Mouse (Mus musculus) hindbrain, postnatal 0 days (tissue): Measurements from ENCODE around the gene Tnfrsf22. TPM values are rescaled to one million over a fixed set of nuclear protein-coding genes. Genes with fewer than 3 reads are reported as not detected.
"Not testable (repeated sequence)": the region's sequence is repeated elsewhere in the genome, so short reads cannot be mapped to it uniquely, and the experiment has no call there.

Source experiments
- ATAC-seq: fragments of 200-750 bp; cut with Nextera tagmentation; 2 replicates; pipeline ENCODE4 v1.8.0; 2017; ENCODE audit warnings: mild to moderate bottlenecking, moderate TSS enrichment, moderate library complexity
- DNase-seq: peaks from one replicate; pipeline ENCODE4 v3.0.0-alpha.2; 2015; ENCODE audit warnings: low spot score
- H3K27ac ChIP-seq: fragments of 300-500 bp; sonication (generic); 2 replicates; pipeline ENCODE4 v1.5.1; 2014; ENCODE audit warnings: mild to moderate bottlenecking
- H3K27me3 ChIP-seq: fragments of 300-500 bp; sonication (generic); 2 replicates; pipeline ENCODE4 v1.6.1; 2014; ENCODE audit warnings: low read length, mixed read lengths; ENCODE audit not compliant: insufficient read depth
- H3K36me3 ChIP-seq: fragments of 300-500 bp; sonication (generic); 2 replicates; pipeline ENCODE4 v1.6.1; 2014; ENCODE audit warnings: low read length, mixed read lengths; ENCODE audit not compliant: insufficient read depth
- H3K4me1 ChIP-seq: fragments of 300-500 bp; sonication (generic); 2 replicates; pipeline ENCODE4 v1.6.1; 2014; ENCODE audit warnings: antibody characterized with exemption, low read length, mixed read lengths; ENCODE audit not compliant: insufficient read depth
- H3K4me2 ChIP-seq: fragments of 300-500 bp; sonication (generic); 2 replicates; pipeline ENCODE4 v1.6.1; 2014; ENCODE audit warnings: low read depth, mild to moderate bottlenecking, low read length, moderate library complexity, mixed read lengths
- H3K4me3 ChIP-seq: fragments of 300-500 bp; sonication (generic); 2 replicates; pipeline ENCODE4 v1.5.1; 2014; ENCODE audit warnings: low read length
- H3K9ac ChIP-seq: fragments of 300-500 bp; sonication (generic); replicated peaks from 2 replicates; pipeline ENCODE4 v1.6.1; 2014; ENCODE audit warnings: mild to moderate bottlenecking, low read length, moderate library complexity, mixed read lengths
- H3K9me3 ChIP-seq: fragments of 300-500 bp; sonication (generic); 2 replicates; pipeline ENCODE4 v1.6.1; 2016; ENCODE audit warnings: low read length, mixed read lengths
- CTCF ChIP-seq: IDR thresholded peaks from 2 replicates; pipeline ENCODE4 v1.5.1; 2016; ENCODE audit warnings: antibody characterized with exemption, control low read depth, low read depth
- WGBS: fragments of 180-500 bp; shearing (Covaris S2); extraction: QIAGEN DNeasy Blood & Tissue Kit; methylation state at CpG from one replicate; pipeline ENCODE4 v1.1.7; 2014; 5-methylcytosine and 5-hydroxymethylcytosine counted together
- polyA plus RNA-seq: library from polyadenylated mRNA; unstranded; fragments of >200 nt; fragmentation: Nextera tagmentation; extraction: Ambion mirVana; gene quantifications from 2 replicates; pipeline ENCODE4 v1.2.1, GENCODE M21; 2015
- total RNA-seq: library from RNA; depleted of rRNA; stranded (reverse); fragments of >200 nt; gene quantifications from 2 replicates; pipeline ENCODE4 v1.2.3, GENCODE M21; 2014

Tnfrsf22 gene
- total and polyA plus RNA-seq, 2 experiments from 2014 or later: 4.8 to 5.1 TPM

- ATAC-seq: no peak
- no peaks in the 10 kb centered on the region for H3K9me3 ChIP-seq
- no peak overlapping the region for H3K4me3 ChIP-seq
- H3K4me1 ChIP-seq: no peaks in the 10 kb centered on the region
- DNase-seq: no peak
- no peaks in the 10 kb centered on the region for H3K36me3 ChIP-seq
- TF ChIP-seq CTCF: no peak
- no peaks in the 10 kb centered on the region for H3K27me3 ChIP-seq
- no peak overlapping the region for H3K9ac ChIP-seq
- H3K27ac ChIP-seq: no peak overlapping the region
- no peak overlapping the region for H3K4me2 ChIP-seq
Measured at GRCm38 (mm10) chr7:143666427-143667311, 17.2 kb upstream of the Tnfrsf22 start.

- Histone ChIP-seq H3K36me3 (no peaks in the 10 kb centered on the region), H3K27ac (no peak overlapping the region), H3K4me3 (no peak overlapping the region), H3K27me3 (no peaks in the 10 kb centered on the region), H3K4me2 (no peak overlapping the region), H3K9me3 (no peaks in the 10 kb centered on the region), H3K9ac (no peak overlapping the region), H3K4me1 (no peaks in the 10 kb centered on the region)
- no peak for TF ChIP-seq CTCF
- 91% methylated on average over 2 of the region's 2 CpGs for WGBS
- ATAC-seq (no peak), DNase-seq (no peak)
Measured at GRCm38 (mm10) chr7:143663470-143663869, 14.0 kb upstream of the Tnfrsf22 start.

GRCm38 (mm10) chr7:143660797-143661196 is 11.3 kb upstream of the Tnfrsf22 start:
- DNase-seq: no peak
- no peaks in the 10 kb centered on the region for H3K27me3 ChIP-seq
- no peaks in the 10 kb centered on the region for H3K9me3 ChIP-seq
- H3K36me3 ChIP-seq: no peaks in the 10 kb centered on the region
- H3K27ac ChIP-seq: no peak overlapping the region
- H3K4me3 ChIP-seq: no peak overlapping the region
- no peak overlapping the region for H3K9ac ChIP-seq
- H3K4me1 ChIP-seq: no peaks in the 10 kb centered on the region
- TF ChIP-seq CTCF: no peak
- no peak for ATAC-seq
- H3K4me2 ChIP-seq: no peak overlapping the region

- H3K4me2 ChIP-seq: peak overlapping the region; percentile 86
- not testable (repeated sequence) for H3K9ac ChIP-seq, H3K4me1 ChIP-seq, H3K27ac ChIP-seq, DNase-seq, H3K9me3 ChIP-seq, H3K36me3 ChIP-seq, H3K27me3 ChIP-seq
- WGBS: 53% methylated on average over 10 of the region's 10 CpGs
- 0 out of 2 replicates have a peak, but pooled peaks have one; percentile 25 for ATAC-seq
- peak overlapping the region; percentile 57 for H3K4me3 ChIP-seq
Measured at GRCm38 (mm10) chr7:143649769-143650346, 397 bp upstream of the Tnfrsf22 start.

- not testable (repeated sequence) for H3K27ac ChIP-seq
Measured at GRCm38 (mm10) chr7:143643949-143644348, 5.5 kb downstream of the Tnfrsf22 start.

GRCm38 (mm10) chr7:143636674-143637073 is 12.8 kb downstream of the Tnfrsf22 start:
- 98% methylated on average over 1 of the region's 1 CpGs for WGBS

More at GRCm38 (mm10) chr7:143643949-143644348, 5.5 kb downstream of the Tnfrsf22 start:
- not testable (repeated sequence) for H3K27me3 ChIP-seq, H3K4me1 ChIP-seq, H3K9ac ChIP-seq, H3K4me2 ChIP-seq, H3K9me3 ChIP-seq, DNase-seq, H3K4me3 ChIP-seq, H3K36me3 ChIP-seq, ATAC-seq
- WGBS: 92% methylated on average over 2 of the region's 2 CpGs

GRCm38 (mm10) chr7:143631503-143631902 is 18.0 kb downstream of the Tnfrsf22 start:
- H3K4me2 ChIP-seq: no peak overlapping the region
- TF ChIP-seq CTCF: no peak
- no peak overlapping the region for H3K4me3 ChIP-seq
- ATAC-seq (no peak), DNase-seq (no peak)
- H3K4me1 ChIP-seq: no peaks in the 10 kb centered on the region
- no peaks in the 10 kb centered on the region for H3K36me3 ChIP-seq
- H3K9ac ChIP-seq: no peak overlapping the region
- WGBS: 65% methylated on average over 2 of the region's 2 CpGs
- H3K9me3 ChIP-seq: no peaks in the 10 kb centered on the region
- no peaks in the 10 kb centered on the region for H3K27me3 ChIP-seq
- no peak overlapping the region for H3K27ac ChIP-seq

More at GRCm38 (mm10) chr7:143636674-143637073, 12.8 kb downstream of the Tnfrsf22 start:
- Histone ChIP-seq H3K27ac (no peak overlapping the region), H3K4me3 (no peak overlapping the region), H3K36me3 (no peaks in the 10 kb centered on the region), H3K27me3 (no peaks in the 10 kb centered on the region), H3K4me2 (no peak overlapping the region), H3K9me3 (no peaks in the 10 kb centered on the region), H3K4me1 (no peaks in the 10 kb centered on the region), H3K9ac (no peak overlapping the region)
- DNase-seq (no peak), ATAC-seq (no peak)
- no peak for TF ChIP-seq CTCF
